Mouse (Mus musculus) olfactory bulb, adult 2 months (tissue): ENCODE results near the gene Erbb4.

ENCODE experiments used
- CTCF ChIP-seq: fragments of 200-500 bp; IDR thresholded peaks from 2 replicates; pipeline ENCODE4 v1.5.1; 2012; ENCODE audit warnings: low read depth, mild to moderate bottlenecking, low read length, moderate library complexity; ENCODE audit not compliant: insufficient read depth
- POLR2A ChIP-seq: fragments of 200-500 bp; IDR thresholded peaks from 2 replicates; pipeline ENCODE4 v1.6.1; 2012; ENCODE audit warnings: mild to moderate bottlenecking, low read depth, low read length, moderate library complexity; ENCODE audit not compliant: insufficient read depth

DNA sequence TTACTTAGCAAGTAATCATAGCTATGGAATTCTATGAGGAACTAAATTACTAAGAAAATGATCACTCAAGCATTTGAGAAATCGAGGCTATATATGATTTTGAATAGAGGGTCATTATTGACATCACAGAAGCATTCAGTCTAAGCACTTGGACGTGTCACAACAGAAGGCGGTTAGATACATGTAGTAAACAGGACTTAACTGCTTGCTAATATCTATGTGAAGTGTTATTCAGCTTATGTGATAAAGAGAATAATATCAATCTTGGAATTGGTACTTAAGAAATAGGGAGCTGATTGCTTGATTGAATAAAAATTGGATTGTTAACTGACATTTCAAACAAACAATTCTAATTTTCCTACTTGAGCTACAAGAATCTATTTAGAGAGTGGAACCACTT is 190.0 kb downstream of the Erbb4 start:
- no peak for TF ChIP-seq POLR2A
- no peak for TF ChIP-seq CTCF
